26 mouse cellular contexts compared by ENCODE assay signal in genomic region chr17:71238494-71238893, GRCm38 (mm10). TPM values are rescaled to one million over a fixed set of nuclear protein-coding genes. Genes with fewer than 3 reads are reported as not detected.
DNase-seq lines count a peak whose midpoint lies in the region; ATAC-seq and TF ChIP-seq lines count a peak whose summit lies in the region.
"Had no signal": no experiment of that assay in that cellular context is flagged by ENCODE, and none has a peak within 500 bp of the region (broad histone marks: within the 10 kb centered on the region; RNA-seq: fewer than 3 reads in every experiment).

No protein-coding gene starts in this region.

- no peak overlapping the region for H3K4me3 ChIP-seq in G1E (ENCODE audit: low read depth, low read length)
- H3K4me3 ChIP-seq in liver, embryonic 16.5 days (ENCODE audit: low read depth, low read length) = 0 out of 2 replicates have a peak overlapping the region, but pooled peaks have one; percentile 5
- no peak overlapping the region for H3K4me3 ChIP-seq in forebrain, embryonic 13.5 days
- H3K4me3 ChIP-seq: embryonic facial prominence, embryonic 13.5 days; heart, adult 2 months; hindbrain, embryonic 15.5 days; limb, embryonic 12.5 days; midbrain, embryonic 12.5 days had no signal

- peak overlapping the region; percentile 42 for H3K4me2 ChIP-seq in liver, embryonic 16.5 days (ENCODE audit: low read depth, low read length)
- H3K4me2 ChIP-seq in forebrain, embryonic 13.5 days = no peak overlapping the region
- H3K4me2 ChIP-seq: embryonic facial prominence, embryonic 13.5 days; hindbrain, embryonic 15.5 days; limb, embryonic 12.5 days; midbrain, embryonic 12.5 days had no signal

- TF ChIP-seq CTCF in G1E (IDR thresholded peaks at IDR 0.05; ENCODE audit: low read depth, low read length) = no peak

- ATAC-seq in G1E (ENCODE audit: extremely low read depth, insufficient number of reproducible peaks, low FRiP score, poor library complexity, severe bottlenecking) = peak; percentile 70
- peak; percentile 46 for ATAC-seq in liver, embryonic 16.5 days (ENCODE audit: low read depth)
- no peak for ATAC-seq in forebrain, embryonic 13.5 days
- ATAC-seq: forebrain, embryonic 16.5 days had no signal

- no peaks in the 10 kb centered on the region for H3K27me3 ChIP-seq in G1E (ENCODE audit: insufficient read depth, low read length)
- no peaks in the 10 kb centered on the region for H3K27me3 ChIP-seq in liver, embryonic 16.5 days (ENCODE audit: control insufficient read depth, insufficient read depth, low read depth, low read length)
- no peaks in the 10 kb centered on the region for H3K27me3 ChIP-seq in forebrain, embryonic 13.5 days
- H3K27me3 ChIP-seq: CH12.LX; embryonic facial prominence, embryonic 13.5 days; hindbrain, embryonic 15.5 days; limb, embryonic 12.5 days; midbrain, embryonic 12.5 days had no signal

- no peaks in the 10 kb centered on the region for H3K9me3 ChIP-seq in G1E (replicated peaks)
- no peaks in the 10 kb centered on the region for H3K9me3 ChIP-seq in liver, embryonic 16.5 days (replicated peaks; ENCODE audit: control insufficient read depth, low read length)
- no peaks in the 10 kb centered on the region for H3K9me3 ChIP-seq in forebrain, embryonic 13.5 days (replicated peaks)
- H3K9me3 ChIP-seq: embryonic facial prominence, embryonic 13.5 days; hindbrain, embryonic 15.5 days; limb, embryonic 12.5 days; midbrain, embryonic 12.5 days had no signal

- peak overlapping the region; percentile 87 for H3K27ac ChIP-seq in liver, embryonic 16.5 days (ENCODE audit: low read length)
- H3K27ac ChIP-seq in forebrain, embryonic 13.5 days = no peak overlapping the region
- H3K27ac ChIP-seq: embryonic facial prominence, embryonic 13.5 days; heart, adult 2 months; hindbrain, embryonic 15.5 days; limb, embryonic 12.5 days; midbrain, embryonic 12.5 days; stomach, postnatal 0 days had no signal

- WGBS in liver, embryonic 16.5 days (ENCODE audit: insufficient replicate concordance) = 27% methylated on average over 7 of the region's 7 CpGs
- WGBS in forebrain, embryonic 13.5 days = 95% methylated on average over 7 of the region's 7 CpGs

- H3K4me1 ChIP-seq in G1E (ENCODE audit: insufficient read depth, low read depth, low read length) = peaks cover 66% of the 10 kb centered on the region
- H3K4me1 ChIP-seq in liver, embryonic 16.5 days (ENCODE audit: control insufficient read depth, low read depth, low read length) = peaks cover 53% of the 10 kb centered on the region
- H3K4me1 ChIP-seq in forebrain, embryonic 13.5 days = no peaks in the 10 kb centered on the region
- H3K4me1 ChIP-seq: embryonic facial prominence, embryonic 13.5 days; hindbrain, embryonic 15.5 days; limb, embryonic 12.5 days; midbrain, embryonic 12.5 days had no signal

- DNase-seq in G1E (ENCODE audit: low spot score) (peak; percentile 52), liver (peak; percentile 70)
- peak; percentile 66 for DNase-seq in c-Kit-negative CD71-positive TER-119-positive erythroid progenitor cells, embryonic 14.5 days (ENCODE audit: low read depth, low spot score)
- DNase-seq in layer of hippocampus, postnatal 36 days = no peak
- no peak for DNase-seq in adrenal gland, adult 18-20 months (ENCODE audit: low spot score in 2 of 2)
- DNase-seq: adrenal gland, postnatal 25 days; cerebellum, adult 11-12 months; cerebellum, postnatal 10 days; embryo, embryonic 11 days; gastrocnemius, postnatal 10 days; heart, adult 2 months; kidney, adult 2 months; kidney, postnatal 10 days; lung, adult 2 months; lung, postnatal 14 days; right cerebral cortex, postnatal 14 days; thymus, adult 2 months had no signal

- peak overlapping the region; percentile 46; the same call in 1 of the 2 replicates for H3K9ac ChIP-seq in liver, embryonic 16.5 days (ENCODE audit: low read depth, low read length)
- H3K9ac ChIP-seq in forebrain, embryonic 13.5 days = no peak overlapping the region
- H3K9ac ChIP-seq: embryonic facial prominence, embryonic 13.5 days; hindbrain, embryonic 15.5 days; limb, embryonic 12.5 days; midbrain, embryonic 12.5 days had no signal

- H3K36me3 ChIP-seq in G1E (replicated peaks) = peaks cover 78% of the 10 kb centered on the region
- H3K36me3 ChIP-seq in liver, embryonic 16.5 days (ENCODE audit: control insufficient read depth, insufficient read depth) = peaks cover 69% of the 10 kb centered on the region
- peaks cover 74% of the 10 kb centered on the region for H3K36me3 ChIP-seq in forebrain, embryonic 13.5 days (ENCODE audit: poor library complexity, severe bottlenecking)

RNA-seq across cellular contexts. Expression of gene Lpin2, which starts 56.1 kb away (rescaled TPM):
- total RNA-seq in G1E (2014; fragmentation: Nextera tagmentation) (112 and 169 TPM in 2 replicates), G1E (2017) (147 and 155 TPM in 2 replicates)
- 37.3 and 44.3 TPM in 2 replicates for polyA plus RNA-seq in G1E (2012)
- polyA plus RNA-seq in liver, embryonic 16.5 days (2015; fragmentation: Nextera tagmentation; extraction: Ambion mirVana) = 46.8 and 51.5 TPM in 2 replicates
- 100 to 1,000 TPM; 103 to 118 TPM for total RNA-seq in layer of hippocampus, postnatal 36 days (2021)
- 10 to 100 TPM; 34.4 to 40.1 TPM for total RNA-seq in adrenal gland, adult 18-20 months (2021)
- 34.1 and 37.5 TPM in 2 replicates for polyA plus RNA-seq in forebrain, embryonic 13.5 days (2015; fragmentation: Nextera tagmentation; extraction: Ambion mirVana)

Comparison
In these comparisons a context has a peak if more than half of its experiments do, and no peak if none do; other contexts are left out.
1. DNase-seq: peak in G1E (single experiment), c-Kit-negative CD71-positive TER-119-positive erythroid progenitor cells, embryonic 14.5 days (single experiment) and liver (single experiment); none in layer of hippocampus, postnatal 36 days (0 of 2) and adrenal gland, adult 18-20 months (0 of 2).